Mouse (Mus musculus): ENCODE results near the gene Ccdc144b. TPM values are rescaled to one million over a fixed set of nuclear protein-coding genes. Genes with fewer than 3 reads are reported as not detected.

The Ccdc144b gene
- 0.06 and 0.10 TPM in 2 replicates for polyA plus RNA-seq (2016; fragmentation: Nextera tagmentation; extraction: Ambion mirVana)

- no peak within 1 kb of the TSS for H3K4me2 ChIP-seq
- H3K27me3 ChIP-seq (replicated peaks), result no peaks in the 10 kb centered on the region
- H3K27ac ChIP-seq (ENCODE audit: poor library complexity, severe bottlenecking), result no peak within 1 kb of the TSS
- H3K4me3 ChIP-seq, result no peak within 1 kb of the TSS
- ATAC-seq (ENCODE audit: insufficient number of reproducible peaks, low FRiP score), result no peak
- H3K4me1 ChIP-seq (replicated peaks), result no peaks in the 10 kb centered on the region
- 87% methylated on average over 6 of the region's 6 CpGs for WGBS
- no peaks in the 10 kb centered on the region for H3K9me3 ChIP-seq (replicated peaks)
- H3K9ac ChIP-seq, result no peak within 1 kb of the TSS
- H3K36me3 ChIP-seq, result no peaks in the 10 kb centered on the region
Measured at GRCm38 (mm10) chr3:36053447-36053846, at the start of gene Ccdc144b. Gene Ccdc144b (minus strand): TSS chr3:36053547.

- Histone ChIP-seq H3K9me3 (replicated peaks) (no peaks in the 10 kb centered on the region), H3K27ac (ENCODE audit: poor library complexity, severe bottlenecking) (no peak overlapping the region), H3K9ac (no peak overlapping the region), H3K36me3 (peaks cover 26% of the 10 kb centered on the region), H3K4me2 (no peak overlapping the region), H3K4me1 (replicated peaks) (no peaks in the 10 kb centered on the region), H3K4me3 (no peak overlapping the region), H3K27me3 (replicated peaks) (no peaks in the 10 kb centered on the region)
- ATAC-seq (ENCODE audit: insufficient number of reproducible peaks, low FRiP score), result no peak
- WGBS, result 79% methylated on average over 2 of the region's 2 CpGs
Measured at GRCm38 (mm10) chr3:36095371-36095770, 42.0 kb upstream of the Ccdc144b start.

- Histone ChIP-seq H3K36me3 (peaks cover 86% of the 10 kb centered on the region), H3K27ac (ENCODE audit: poor library complexity, severe bottlenecking) (no peak overlapping the region), H3K4me3 (no peak overlapping the region), H3K9ac (no peak overlapping the region), H3K9me3 (replicated peaks) (no peaks in the 10 kb centered on the region), H3K4me2 (no peak overlapping the region), H3K27me3 (replicated peaks) (no peaks in the 10 kb centered on the region), H3K4me1 (replicated peaks) (no peaks in the 10 kb centered on the region)
- WGBS, result 85% methylated on average over 9 of the region's 9 CpGs
- ATAC-seq (ENCODE audit: insufficient number of reproducible peaks, low FRiP score), result no peak
Measured at GRCm38 (mm10) chr3:36087591-36087990, 34.2 kb upstream of the Ccdc144b start.

GRCm38 (mm10) chr3:36085394-36085793 is 32.0 kb upstream of the Ccdc144b start:
- no peaks in the 10 kb centered on the region for H3K9me3 ChIP-seq (replicated peaks)
- no peaks in the 10 kb centered on the region for H3K27me3 ChIP-seq (replicated peaks)
- peaks cover 95% of the 10 kb centered on the region for H3K36me3 ChIP-seq
- 92% methylated on average over 5 of the region's 5 CpGs for WGBS
- no peak overlapping the region for H3K9ac ChIP-seq
- H3K4me3 ChIP-seq, result no peak overlapping the region
- H3K4me1 ChIP-seq (replicated peaks), result no peaks in the 10 kb centered on the region
- no peak overlapping the region for H3K27ac ChIP-seq (ENCODE audit: poor library complexity, severe bottlenecking)
- H3K4me2 ChIP-seq, result no peak overlapping the region
- ATAC-seq (ENCODE audit: insufficient number of reproducible peaks, low FRiP score), result no peak

DNA sequence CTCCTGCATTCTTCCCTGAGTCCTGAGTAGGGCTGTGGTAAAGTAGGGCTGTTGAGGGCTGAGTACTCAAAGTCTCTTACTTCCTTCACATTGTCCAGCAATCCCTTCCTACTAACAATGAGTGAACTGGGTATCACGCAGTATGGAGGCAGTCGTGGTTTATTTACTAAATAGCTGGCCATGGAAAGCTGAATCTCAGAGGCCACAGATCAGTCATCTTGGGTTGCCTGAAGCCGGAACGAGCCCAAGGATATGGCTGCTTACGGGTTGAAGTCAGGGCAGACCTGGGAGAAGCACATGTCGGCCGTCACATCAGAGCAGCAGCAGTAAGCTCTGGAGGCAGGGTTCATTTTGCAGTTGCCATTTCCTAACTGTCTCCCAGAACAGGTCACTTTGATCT is 30.0 kb upstream of the Ccdc144b start:
- Histone ChIP-seq H3K27me3 (replicated peaks) (no peaks in the 10 kb centered on the region), H3K4me3 (no peak overlapping the region), H3K4me1 (replicated peaks) (no peaks in the 10 kb centered on the region), H3K4me2 (no peak overlapping the region), H3K27ac (ENCODE audit: poor library complexity, severe bottlenecking) (no peak overlapping the region), H3K36me3 (peaks cover 93% of the 10 kb centered on the region), H3K9me3 (replicated peaks) (no peaks in the 10 kb centered on the region), H3K9ac (no peak overlapping the region)
- no peak for ATAC-seq (ENCODE audit: insufficient number of reproducible peaks, low FRiP score)
- 94% methylated on average over 7 of the region's 7 CpGs for WGBS

DNA sequence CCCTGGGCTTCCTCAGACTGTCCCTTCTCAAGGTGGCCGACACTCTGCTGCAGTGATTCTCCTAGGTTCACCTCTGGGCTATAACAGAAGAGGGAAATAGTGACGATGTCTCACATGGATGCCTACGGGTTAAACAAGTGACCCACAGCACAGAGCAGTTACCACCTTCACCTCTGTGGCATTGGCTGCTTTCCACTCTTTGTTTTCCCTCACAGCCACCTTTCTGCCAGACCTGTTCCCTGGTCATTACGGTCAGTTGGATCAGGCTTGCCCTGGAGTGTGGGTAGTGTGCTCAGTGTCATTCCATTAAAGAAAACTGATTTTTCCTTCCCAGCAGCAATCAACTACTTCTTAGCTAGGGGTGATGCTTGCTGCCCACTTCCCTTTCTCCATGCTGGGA is 29.5 kb upstream of the Ccdc144b start:
- H3K9me3 ChIP-seq (replicated peaks), result no peaks in the 10 kb centered on the region
- WGBS, result 93% methylated on average over 4 of the region's 4 CpGs
- H3K27me3 ChIP-seq (replicated peaks), result no peaks in the 10 kb centered on the region
- no peak overlapping the region for H3K27ac ChIP-seq (ENCODE audit: poor library complexity, severe bottlenecking)
- no peak overlapping the region for H3K9ac ChIP-seq
- H3K36me3 ChIP-seq, result peaks cover 93% of the 10 kb centered on the region
- no peak overlapping the region for H3K4me3 ChIP-seq
- H3K4me2 ChIP-seq, result no peak overlapping the region
- no peaks in the 10 kb centered on the region for H3K4me1 ChIP-seq (replicated peaks)
- no peak for ATAC-seq (ENCODE audit: insufficient number of reproducible peaks, low FRiP score)

DNA sequence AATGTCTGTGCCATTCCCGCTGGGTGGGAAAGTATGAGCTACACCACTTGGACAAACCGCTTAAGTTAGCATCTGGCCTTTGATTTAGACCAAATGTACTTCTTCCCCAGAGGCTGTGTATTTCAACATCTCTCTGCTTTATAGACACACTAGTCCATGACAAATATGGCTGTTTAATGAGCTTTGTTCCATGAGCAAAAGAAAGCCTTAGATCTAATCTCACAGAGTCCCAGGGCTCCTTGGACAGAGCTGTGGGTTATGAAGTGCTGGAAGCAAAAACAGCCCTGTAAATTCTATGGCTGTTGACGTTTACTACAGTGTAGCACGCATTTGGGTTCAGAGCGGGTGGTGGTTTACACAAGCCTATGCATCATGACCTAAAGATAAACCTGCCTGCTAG is 27.4 kb upstream of the Ccdc144b start:
- Histone ChIP-seq H3K4me3 (no peak overlapping the region), H3K27ac (ENCODE audit: poor library complexity, severe bottlenecking) (no peak overlapping the region), H3K9ac (no peak overlapping the region), H3K4me1 (replicated peaks) (no peaks in the 10 kb centered on the region), H3K27me3 (replicated peaks) (no peaks in the 10 kb centered on the region), H3K9me3 (replicated peaks) (no peaks in the 10 kb centered on the region), H3K36me3 (peaks cover 93% of the 10 kb centered on the region), H3K4me2 (no peak overlapping the region)
- no peak for ATAC-seq (ENCODE audit: insufficient number of reproducible peaks, low FRiP score)
- WGBS, result 83% methylated on average over 5 of the region's 5 CpGs

DNA sequence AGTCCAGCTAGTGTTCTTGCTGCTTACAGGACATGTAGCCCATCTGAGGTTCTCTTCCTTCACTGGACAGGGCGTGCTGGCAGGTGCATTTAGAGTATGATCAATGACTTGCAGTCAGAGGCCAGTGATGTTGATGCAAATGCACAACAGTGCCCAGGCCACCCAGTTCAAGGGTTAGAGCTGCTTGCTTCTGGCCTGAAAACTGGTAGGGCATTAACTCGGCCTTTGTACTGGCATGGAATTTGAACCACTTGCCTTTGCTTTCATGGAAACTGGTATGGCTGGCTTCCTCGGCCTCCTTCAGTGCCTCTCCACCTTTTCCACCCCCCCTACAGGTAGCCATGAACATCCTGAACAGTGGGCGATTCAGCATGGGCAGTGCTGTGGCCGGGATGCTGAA is 26.5 kb upstream of the Ccdc144b start:
- Histone ChIP-seq H3K9me3 (replicated peaks) (no peaks in the 10 kb centered on the region), H3K9ac (no peak overlapping the region), H3K4me2 (no peak overlapping the region), H3K4me3 (no peak overlapping the region), H3K36me3 (peaks cover 93% of the 10 kb centered on the region), H3K27ac (ENCODE audit: poor library complexity, severe bottlenecking) (no peak overlapping the region), H3K4me1 (replicated peaks) (no peaks in the 10 kb centered on the region), H3K27me3 (replicated peaks) (no peaks in the 10 kb centered on the region)
- 88% methylated on average over 5 of the region's 5 CpGs for WGBS
- no peak for ATAC-seq (ENCODE audit: insufficient number of reproducible peaks, low FRiP score)

DNA sequence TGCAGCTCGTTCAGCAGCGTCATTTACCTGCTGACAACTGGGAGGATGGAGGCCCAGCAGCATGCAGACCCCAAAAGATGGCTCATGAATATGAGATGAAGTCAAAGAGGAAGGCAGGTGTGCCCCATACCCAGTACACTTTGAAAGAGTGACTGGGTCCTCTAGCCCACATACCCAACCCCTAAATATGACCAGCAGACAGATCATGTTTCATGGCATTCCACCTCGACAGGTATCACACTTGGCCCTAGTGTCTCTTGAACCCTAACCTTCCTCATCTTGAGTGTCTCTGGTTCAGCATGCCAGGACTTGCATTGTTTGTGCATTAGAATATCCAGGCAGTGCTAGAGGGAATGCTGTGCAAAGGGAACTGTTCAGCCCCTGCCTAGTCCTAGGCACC is 24.0 kb upstream of the Ccdc144b start:
- no peak overlapping the region for H3K4me3 ChIP-seq
- H3K4me2 ChIP-seq, result no peak overlapping the region
- H3K9me3 ChIP-seq (replicated peaks), result no peaks in the 10 kb centered on the region
- no peak for ATAC-seq (ENCODE audit: insufficient number of reproducible peaks, low FRiP score)
- H3K27me3 ChIP-seq (replicated peaks), result no peaks in the 10 kb centered on the region
- H3K4me1 ChIP-seq (replicated peaks), result no peaks in the 10 kb centered on the region
- peaks cover 87% of the 10 kb centered on the region for H3K36me3 ChIP-seq
- WGBS, result 89% methylated on average over 3 of the region's 3 CpGs
- H3K9ac ChIP-seq, result no peak overlapping the region
- H3K27ac ChIP-seq (ENCODE audit: poor library complexity, severe bottlenecking), result no peak overlapping the region

DNA sequence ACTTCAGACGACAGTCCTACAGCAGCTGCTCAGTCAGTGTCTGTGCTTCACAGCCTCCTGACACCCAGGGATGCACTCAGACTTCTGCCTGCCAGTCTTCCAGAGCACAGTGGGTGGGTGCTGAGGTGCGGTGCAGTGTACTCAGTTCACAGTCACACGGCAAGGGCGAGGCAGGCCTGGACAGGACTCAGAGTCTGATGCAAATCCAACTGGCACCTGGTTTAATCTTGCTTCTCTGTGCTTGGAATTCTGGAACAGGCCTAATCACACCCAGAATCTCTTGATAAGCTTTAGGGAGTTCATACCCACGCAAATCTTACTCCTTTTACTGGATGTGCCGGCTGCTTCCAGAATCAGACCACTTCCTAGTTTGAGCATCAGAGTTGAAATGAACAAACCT is 22.1 kb upstream of the Ccdc144b start:
- no peaks in the 10 kb centered on the region for H3K9me3 ChIP-seq (replicated peaks)
- 94% methylated on average over 6 of the region's 6 CpGs for WGBS
- H3K27ac ChIP-seq (ENCODE audit: poor library complexity, severe bottlenecking), result no peak overlapping the region
- no peak overlapping the region for H3K9ac ChIP-seq
- H3K4me2 ChIP-seq, result no peak overlapping the region
- H3K4me3 ChIP-seq, result no peak overlapping the region
- H3K27me3 ChIP-seq (replicated peaks), result no peaks in the 10 kb centered on the region
- ATAC-seq (ENCODE audit: insufficient number of reproducible peaks, low FRiP score), result no peak
- no peaks in the 10 kb centered on the region for H3K4me1 ChIP-seq (replicated peaks)
- H3K36me3 ChIP-seq, result peaks cover 78% of the 10 kb centered on the region

- Histone ChIP-seq H3K27ac (ENCODE audit: poor library complexity, severe bottlenecking) (no peak overlapping the region), H3K9ac (no peak overlapping the region), H3K9me3 (replicated peaks) (no peaks in the 10 kb centered on the region), H3K36me3 (peaks cover 73% of the 10 kb centered on the region), H3K4me2 (no peak overlapping the region), H3K4me1 (replicated peaks) (no peaks in the 10 kb centered on the region), H3K27me3 (replicated peaks) (no peaks in the 10 kb centered on the region), H3K4me3 (no peak overlapping the region)
- no peak for ATAC-seq (ENCODE audit: insufficient number of reproducible peaks, low FRiP score)
- whole genome bisulfite sequencing, result 88% methylated on average over 6 of the region's 6 CpGs
Measured at GRCm38 (mm10) chr3:36074231-36074630, 20.9 kb upstream of the Ccdc144b start.

DNA sequence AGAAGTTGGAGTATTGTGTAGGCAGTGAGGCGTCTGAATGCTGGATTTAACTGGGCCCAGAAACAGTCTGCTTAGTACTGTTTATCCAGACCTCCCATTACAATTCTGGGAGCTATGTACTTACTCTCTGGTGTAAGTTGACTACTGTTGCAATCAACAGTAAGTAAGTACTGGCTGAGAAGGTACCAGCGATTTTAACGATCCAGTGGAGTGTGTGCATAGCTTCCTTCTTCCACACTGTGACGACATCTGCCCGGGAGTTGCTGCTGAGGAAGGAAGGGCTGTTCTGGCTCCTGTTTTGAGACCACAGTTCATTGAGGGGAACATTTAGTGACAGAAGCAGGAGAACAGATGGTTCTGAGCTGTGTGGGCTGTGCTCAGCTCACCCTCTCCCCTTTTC is 17.7 kb upstream of the Ccdc144b start:
- Histone ChIP-seq H3K4me2 (no peak overlapping the region), H3K4me1 (replicated peaks) (peaks cover 7% of the 10 kb centered on the region), H3K36me3 (peaks cover 43% of the 10 kb centered on the region), H3K27ac (ENCODE audit: poor library complexity, severe bottlenecking) (no peak overlapping the region), H3K9ac (no peak overlapping the region), H3K4me3 (no peak overlapping the region), H3K27me3 (replicated peaks) (no peaks in the 10 kb centered on the region), H3K9me3 (replicated peaks) (no peaks in the 10 kb centered on the region)
- no peak for ATAC-seq (ENCODE audit: insufficient number of reproducible peaks, low FRiP score)
- 90% methylated on average over 5 of the region's 5 CpGs for WGBS
